Mouse (Mus musculus): ENCODE results near the gene Sub1.

DNA sequence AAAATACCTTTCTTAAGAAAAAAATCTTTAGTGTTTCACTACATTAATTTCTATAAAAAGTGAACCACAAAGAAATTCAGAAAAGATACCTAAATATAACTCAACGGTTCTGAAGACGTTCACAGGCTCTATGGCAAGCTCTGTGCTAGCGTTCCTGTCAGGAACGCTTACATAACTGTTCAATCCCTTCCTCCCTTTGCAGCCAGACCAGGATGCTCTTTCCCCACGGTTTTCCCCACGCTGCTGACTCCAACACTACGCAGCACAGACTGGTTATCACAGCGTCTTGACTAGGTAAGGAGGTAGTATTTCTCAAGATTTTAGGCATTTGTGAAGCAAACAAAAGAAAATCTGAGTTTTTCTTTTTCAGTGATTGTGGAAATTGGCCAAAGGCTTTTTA is 15.3 kb downstream of the Sub1 start:
- TF ChIP-seq CTCF (IDR thresholded peaks at IDR 0.05; ENCODE audit: low read depth) (no peak), EP300 (IDR thresholded peaks at IDR 0.05; ENCODE audit: low read depth) (no peak)
